Mouse (Mus musculus) cerebellum, adult 2 months (tissue): ENCODE measurements at regions not wholly inside any gene's neighbourhood (a gene's known extent, or its start where the extent isn't known, plus 50 kb on each side); places are given as distances from the start of the nearest gene placed in this dataset.

Experiments
- DNase-seq, 2 experiments: peaks; one replicate each; pipeline ENCODE4 v3.0.0; 2021
- H3K27ac ChIP-seq: fragments of 200-500 bp; 2 replicates; pipeline ENCODE4 v1.5.1; 2012; ENCODE audit warnings: low read length, control low read depth, inconsistent platforms; ENCODE audit not compliant: insufficient read depth
- H3K27me3 ChIP-seq: fragments of 200-500 bp; 2 replicates; pipeline ENCODE4 v1.6.1; 2012; ENCODE audit warnings: inconsistent platforms, mild to moderate bottlenecking, low read length, moderate library complexity; ENCODE audit not compliant: control insufficient read depth, insufficient read depth
- H3K4me1 ChIP-seq: fragments of 200-500 bp; 2 replicates; pipeline ENCODE4 v1.6.1; 2011; ENCODE audit warnings: low read length; ENCODE audit not compliant: control insufficient read depth, insufficient read depth
- H3K4me3 ChIP-seq: fragments of 200-500 bp; replicated peaks from 2 replicates; pipeline ENCODE3; 2011; ENCODE audit warnings: mild to moderate bottlenecking, low read depth, low read length, control low read depth; ENCODE audit not compliant: insufficient read depth
- CTCF ChIP-seq: fragments of 200-500 bp; IDR thresholded peaks from 2 replicates; pipeline ENCODE4 v1.5.1; 2011; ENCODE audit warnings: low read depth, mild to moderate bottlenecking, control low read depth, low read length, moderate library complexity, borderline replicate concordance; ENCODE audit not compliant: insufficient read depth
- POLR2A ChIP-seq: fragments of 200-500 bp; IDR thresholded peaks from 2 replicates; pipeline ENCODE4 v1.6.1; 2011; ENCODE audit warnings: low read length, control low read depth, borderline replicate concordance; ENCODE audit not compliant: insufficient read depth
- WGBS: fragments of 180-500 bp; shearing (Covaris S2); methylation state at CpG from one replicate; pipeline ENCODE4 v1.1.7; 2018; 5-methylcytosine and 5-hydroxymethylcytosine counted together

DNA sequence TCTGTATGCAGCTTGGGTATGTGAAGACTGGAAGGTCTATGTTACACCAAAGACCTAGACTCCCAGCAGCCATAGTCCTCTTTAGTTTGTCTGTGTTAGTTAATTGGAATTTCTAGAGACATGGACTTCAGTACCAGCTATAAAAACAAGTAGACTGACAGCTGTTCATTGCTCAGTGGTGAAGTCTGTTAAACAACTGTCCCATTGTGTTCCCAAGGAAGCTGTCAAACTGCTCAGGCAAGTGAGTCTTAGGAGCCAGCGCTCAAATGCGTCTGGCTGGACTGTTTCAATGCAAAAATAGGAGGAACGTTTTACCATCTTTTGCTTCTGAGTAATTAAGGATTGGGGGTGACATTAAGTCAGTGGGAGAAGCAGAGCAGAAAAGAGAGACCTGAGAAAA, 92.9 kb upstream of the Fam83b start:
- no peak overlapping the region for H3K4me3 ChIP-seq
- TF ChIP-seq CTCF (no peak), POLR2A (no peak)
- no peak for DNase-seq
- no peak overlapping the region for H3K27ac ChIP-seq
- 52% methylated on average over 3 of the region's 3 CpGs for WGBS
- no peaks in the 10 kb centered on the region for H3K4me1 ChIP-seq
- no peaks in the 10 kb centered on the region for H3K27me3 ChIP-seq

GRCm38 (mm10) chr9:76653311-76653710, 86.4 kb upstream of the Fam83b start:
- H3K27ac ChIP-seq = no peak overlapping the region
- no peak for TF ChIP-seq CTCF
- no peak for TF ChIP-seq POLR2A
- WGBS = 81% methylated on average over 2 of the region's 2 CpGs
- no peak overlapping the region for H3K4me3 ChIP-seq
- H3K27me3 ChIP-seq = no peaks in the 10 kb centered on the region
- DNase-seq = no peak
- no peaks in the 10 kb centered on the region for H3K4me1 ChIP-seq

DNA sequence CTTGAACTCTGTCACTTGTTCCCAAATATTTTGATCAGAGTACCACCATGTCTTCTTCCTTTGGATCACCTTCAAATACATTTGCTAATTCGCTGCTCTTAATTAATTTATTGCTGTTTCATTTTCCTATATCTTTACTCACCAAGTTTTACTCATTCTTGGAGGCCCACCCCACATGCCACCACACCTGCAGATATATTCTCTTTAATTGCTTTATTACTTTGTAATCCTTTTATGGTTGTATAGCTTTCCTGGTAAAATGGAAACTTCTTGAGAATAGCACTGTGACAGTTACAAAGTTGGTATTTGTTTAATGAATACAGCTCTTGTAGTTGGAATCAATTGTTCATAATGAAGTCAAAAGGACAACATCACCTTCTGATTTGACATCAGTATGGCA, 82.6 kb upstream of the Fam83b start:
- 76% methylated on average over 1 of the region's 1 CpGs for WGBS
- DNase-seq = no peak

DNA sequence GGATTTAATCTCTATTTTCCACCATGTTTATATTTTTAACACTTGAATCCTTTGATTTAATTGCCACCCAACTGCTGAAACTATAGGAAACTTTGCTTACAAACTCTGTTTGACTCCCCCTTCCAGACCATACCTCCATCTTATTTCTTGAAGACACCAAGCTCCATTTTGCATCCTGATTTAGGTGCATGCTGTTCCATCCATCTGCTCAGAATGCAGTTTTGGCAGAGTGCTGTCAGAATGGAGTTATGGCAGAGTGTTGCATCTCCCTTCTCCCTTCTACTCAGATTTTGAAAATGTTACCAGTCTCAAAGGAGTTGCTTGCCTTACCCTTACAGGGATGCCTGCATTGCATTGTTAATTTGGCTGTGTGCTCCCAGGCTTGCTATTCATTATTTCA, 79.5 kb upstream of the Fam83b start:
- Histone ChIP-seq H3K27ac (no peak overlapping the region), H3K4me3 (no peak overlapping the region), H3K27me3 (no peaks in the 10 kb centered on the region), H3K4me1 (no peaks in the 10 kb centered on the region)
- no peak for DNase-seq
- TF ChIP-seq POLR2A = no peak
- TF ChIP-seq CTCF = no peak

More for the DNA sequence above, 82.6 kb upstream of the Fam83b start:
- no peak overlapping the region for H3K4me3 ChIP-seq
- no peaks in the 10 kb centered on the region for H3K4me1 ChIP-seq
- no peak overlapping the region for H3K27ac ChIP-seq
- TF ChIP-seq POLR2A (no peak), CTCF (no peak)
- no peaks in the 10 kb centered on the region for H3K27me3 ChIP-seq
